8 mouse cellular contexts compared by ENCODE assay signal in genomic region chr11:116024356-116024808, GRCm38 (mm10). TPM values are rescaled to one million over a fixed set of nuclear protein-coding genes. Genes with fewer than 3 reads are reported as not detected.
A peak's percentile ranks its signal among the peaks of the same experiment; 100 is the strongest.
DNase-seq lines count a peak whose midpoint lies in the region; ATAC-seq and TF ChIP-seq lines count a peak whose summit lies in the region.

No protein-coding gene starts in this region.

- peak overlapping the region; percentile 96 for H3K9ac ChIP-seq in heart, embryonic 12.5 days
- peak overlapping the region; percentile 99 for H3K9ac ChIP-seq in kidney, postnatal 0 days (ENCODE audit: low read depth, low read length)
- H3K9ac ChIP-seq in liver, embryonic 12.5 days: peak overlapping the region; percentile 100
- peak overlapping the region; percentile 97 for H3K9ac ChIP-seq in stomach, embryonic 15.5 days

- peak overlapping the region; percentile 98 for H3K27ac ChIP-seq in heart, embryonic 12.5 days (ENCODE audit: poor library complexity, severe bottlenecking)
- H3K27ac ChIP-seq in kidney, postnatal 0 days: peak overlapping the region; percentile 95
- H3K27ac ChIP-seq in liver, embryonic 12.5 days: peak overlapping the region; percentile 100
- peak overlapping the region; percentile 98 for H3K27ac ChIP-seq in stomach, embryonic 15.5 days

- H3K27me3 ChIP-seq in heart, embryonic 12.5 days (replicated peaks): no peaks in the 10 kb centered on the region
- no peaks in the 10 kb centered on the region for H3K27me3 ChIP-seq in kidney, postnatal 0 days (ENCODE audit: insufficient read depth, low read length)
- H3K27me3 ChIP-seq in liver, embryonic 12.5 days (replicated peaks): no peaks in the 10 kb centered on the region
- H3K27me3 ChIP-seq in stomach, embryonic 15.5 days (replicated peaks): no peaks in the 10 kb centered on the region

- no peaks in the 10 kb centered on the region for H3K9me3 ChIP-seq in heart, embryonic 12.5 days (replicated peaks)
- H3K9me3 ChIP-seq in kidney, postnatal 0 days (replicated peaks; ENCODE audit: low read length): no peaks in the 10 kb centered on the region
- H3K9me3 ChIP-seq in liver, embryonic 12.5 days (replicated peaks): no peaks in the 10 kb centered on the region
- H3K9me3 ChIP-seq in stomach, embryonic 15.5 days: no peaks in the 10 kb centered on the region

- H3K4me1 ChIP-seq in heart, embryonic 12.5 days (replicated peaks): no peaks in the 10 kb centered on the region
- H3K4me1 ChIP-seq in kidney, postnatal 0 days (replicated peaks; ENCODE audit: insufficient read depth, low read length): no peaks in the 10 kb centered on the region
- H3K4me1 ChIP-seq in liver, embryonic 12.5 days: peaks cover 29% of the 10 kb centered on the region
- H3K4me1 ChIP-seq in stomach, embryonic 15.5 days: no peaks in the 10 kb centered on the region

- TF ChIP-seq CTCF in kidney, postnatal 0 days (IDR thresholded peaks at IDR 0.05; ENCODE audit: low read depth): no peak

- peak overlapping the region; percentile 92 for H3K4me3 ChIP-seq in heart, embryonic 12.5 days
- H3K4me3 ChIP-seq in kidney, postnatal 0 days (replicated peaks; ENCODE audit: low read depth, low read length): peak overlapping the region; percentile 94
- H3K4me3 ChIP-seq in liver, embryonic 12.5 days: peak overlapping the region; percentile 96
- peak overlapping the region; percentile 80 for H3K4me3 ChIP-seq in stomach, embryonic 15.5 days (replicated peaks)

- peak overlapping the region; percentile 84; the same call in 1 of the 2 replicates for H3K4me2 ChIP-seq in heart, embryonic 12.5 days
- no peak overlapping the region for H3K4me2 ChIP-seq in kidney, postnatal 0 days (ENCODE audit: low read length)
- peak overlapping the region; percentile 71 for H3K4me2 ChIP-seq in liver, embryonic 12.5 days
- H3K4me2 ChIP-seq in stomach, embryonic 15.5 days: no peak overlapping the region

- peak; percentile 98 for DNase-seq in CD4-positive, CD25-positive, alpha-beta regulatory T cell, adult 2 months (ENCODE audit: low read depth, low spot score)
- peak; percentile 99 for DNase-seq in brain, embryonic 18.5 days (ENCODE audit: low read depth, low spot score)
- DNase-seq in kidney, postnatal 0 days (ENCODE audit: low spot score): peak; percentile 100
- DNase-seq in natural killer cell, adult 2 months (ENCODE audit: low spot score in 2 of 2): peak; percentile 97

- peak; percentile 89 for ATAC-seq in erythroid progenitor cell, adult 5-6 weeks (replicated peaks; ENCODE audit: low FRiP score, poor library complexity, severe bottlenecking)
- peak; percentile 94 for ATAC-seq in heart, embryonic 12.5 days (ENCODE audit: insufficient number of reproducible peaks, low FRiP score)
- peak; percentile 90 for ATAC-seq in kidney, postnatal 0 days (replicated peaks; ENCODE audit: low FRiP score, low read depth)
- peak; percentile 92 for ATAC-seq in liver, embryonic 12.5 days
- peak; percentile 97 for ATAC-seq in stomach, embryonic 15.5 days (ENCODE audit: insufficient read depth, low FRiP score, low read depth)

- peaks cover 18% of the 10 kb centered on the region for H3K36me3 ChIP-seq in heart, embryonic 12.5 days
- peaks cover 9% of the 10 kb centered on the region for H3K36me3 ChIP-seq in kidney, postnatal 0 days (ENCODE audit: insufficient read depth, low read length)
- peaks cover 22% of the 10 kb centered on the region for H3K36me3 ChIP-seq in liver, embryonic 12.5 days
- H3K36me3 ChIP-seq in stomach, embryonic 15.5 days: peaks cover 3% of the 10 kb centered on the region; the same call in 1 of the 2 replicates

- WGBS in heart, embryonic 12.5 days: under 1% methylated on average over 37 of the region's 37 CpGs
- WGBS in kidney, postnatal 0 days: under 1% methylated on average over 37 of the region's 37 CpGs
- 0% methylated on average over 37 of the region's 37 CpGs for WGBS in liver, embryonic 12.5 days (ENCODE audit: insufficient replicate concordance)
- WGBS in stomach, embryonic 15.5 days: under 1% methylated on average over 37 of the region's 37 CpGs

RNA-seq across cellular contexts. Expression of gene H3f3b, which starts 3.4 kb away (rescaled TPM):
- 711 and 715 TPM in 2 replicates for total RNA-seq in erythroid progenitor cell, adult 5-6 weeks (2015; ENCODE audit: low replicate concordance)
- 555 and 685 TPM in 2 replicates for total RNA-seq in erythroid progenitor cell, adult 5-6 weeks (2017; ENCODE audit: low replicate concordance)
- 742 and 759 TPM in 2 replicates for polyA plus RNA-seq in heart, embryonic 12.5 days (2016; fragmentation: Nextera tagmentation; extraction: Ambion mirVana)
- polyA plus RNA-seq in kidney, postnatal 0 days (2015; fragmentation: Nextera tagmentation; extraction: Ambion mirVana): 1,980 and 2,021 TPM in 2 replicates
- polyA plus RNA-seq in liver, embryonic 12.5 days (2016; fragmentation: Nextera tagmentation; extraction: Ambion mirVana): 816 and 835 TPM in 2 replicates
- 1,577 and 1,755 TPM in 2 replicates for polyA plus RNA-seq in stomach, embryonic 15.5 days (2015; fragmentation: Nextera tagmentation; extraction: Ambion mirVana)

RNA-seq across cellular contexts. Expression of gene Unk, which starts 5.7 kb away (rescaled TPM):
- total RNA-seq in erythroid progenitor cell, adult 5-6 weeks (2015; ENCODE audit: low replicate concordance): 12.2 and 15.1 TPM in 2 replicates
- total RNA-seq in erythroid progenitor cell, adult 5-6 weeks (2017; ENCODE audit: low replicate concordance): 24.3 and 29.4 TPM in 2 replicates
- 31.8 and 32.3 TPM in 2 replicates for polyA plus RNA-seq in heart, embryonic 12.5 days (2016; fragmentation: Nextera tagmentation; extraction: Ambion mirVana)
- polyA plus RNA-seq in kidney, postnatal 0 days (2015; fragmentation: Nextera tagmentation; extraction: Ambion mirVana): 21.4 and 23.3 TPM in 2 replicates
- polyA plus RNA-seq in liver, embryonic 12.5 days (2016; fragmentation: Nextera tagmentation; extraction: Ambion mirVana): 18.7 and 20.2 TPM in 2 replicates
- polyA plus RNA-seq in stomach, embryonic 15.5 days (2015; fragmentation: Nextera tagmentation; extraction: Ambion mirVana): 27.3 and 33.2 TPM in 2 replicates

RNA-seq across cellular contexts. Expression of gene Galk1, which starts 11.9 kb away (rescaled TPM):
- 3.4 TPM in 1 of 2 replicates, not detected in the other for total RNA-seq in erythroid progenitor cell, adult 5-6 weeks (2015; ENCODE audit: low replicate concordance)
- total RNA-seq in erythroid progenitor cell, adult 5-6 weeks (2017; ENCODE audit: low replicate concordance): 1.3 and 5.1 TPM in 2 replicates
- 151 and 152 TPM in 2 replicates for polyA plus RNA-seq in heart, embryonic 12.5 days (2016; fragmentation: Nextera tagmentation; extraction: Ambion mirVana)
- polyA plus RNA-seq in kidney, postnatal 0 days (2015; fragmentation: Nextera tagmentation; extraction: Ambion mirVana): 149 and 156 TPM in 2 replicates
- polyA plus RNA-seq in liver, embryonic 12.5 days (2016; fragmentation: Nextera tagmentation; extraction: Ambion mirVana): 187 and 200 TPM in 2 replicates
- 186 and 208 TPM in 2 replicates for polyA plus RNA-seq in stomach, embryonic 15.5 days (2015; fragmentation: Nextera tagmentation; extraction: Ambion mirVana)

RNA-seq across cellular contexts. Expression of gene Itgb4, which starts 49.9 kb away (rescaled TPM):
- not detected in 2 replicates for total RNA-seq in erythroid progenitor cell, adult 5-6 weeks (2015; ENCODE audit: low replicate concordance)
- total RNA-seq in erythroid progenitor cell, adult 5-6 weeks (2017; ENCODE audit: low replicate concordance): not detected in 2 replicates
- polyA plus RNA-seq in heart, embryonic 12.5 days (2016; fragmentation: Nextera tagmentation; extraction: Ambion mirVana): 2.0 and 2.7 TPM in 2 replicates
- 2.9 and 3.1 TPM in 2 replicates for polyA plus RNA-seq in kidney, postnatal 0 days (2015; fragmentation: Nextera tagmentation; extraction: Ambion mirVana)
- 0.31 and 0.44 TPM in 2 replicates for polyA plus RNA-seq in liver, embryonic 12.5 days (2016; fragmentation: Nextera tagmentation; extraction: Ambion mirVana)
- 13.4 and 13.5 TPM in 2 replicates for polyA plus RNA-seq in stomach, embryonic 15.5 days (2015; fragmentation: Nextera tagmentation; extraction: Ambion mirVana)

RNA-seq across cellular contexts. Expression of gene Unc13d, which starts 53.4 kb away (rescaled TPM):
- 2.5 and 6.5 TPM in 2 replicates for total RNA-seq in erythroid progenitor cell, adult 5-6 weeks (2015; ENCODE audit: low replicate concordance)
- total RNA-seq in erythroid progenitor cell, adult 5-6 weeks (2017; ENCODE audit: low replicate concordance): 1.9 and 2.1 TPM in 2 replicates
- polyA plus RNA-seq in heart, embryonic 12.5 days (2016; fragmentation: Nextera tagmentation; extraction: Ambion mirVana): 2.2 and 2.5 TPM in 2 replicates
- polyA plus RNA-seq in kidney, postnatal 0 days (2015; fragmentation: Nextera tagmentation; extraction: Ambion mirVana): 0.54 and 0.75 TPM in 2 replicates
- 48.9 and 50.1 TPM in 2 replicates for polyA plus RNA-seq in liver, embryonic 12.5 days (2016; fragmentation: Nextera tagmentation; extraction: Ambion mirVana)
- 6.5 and 8.0 TPM in 2 replicates for polyA plus RNA-seq in stomach, embryonic 15.5 days (2015; fragmentation: Nextera tagmentation; extraction: Ambion mirVana)

Comparison
In these comparisons a context has a peak if more than half of its experiments do, and no peak if none do; other contexts are left out.
1. Peak in every context shown above with its lines: DNase-seq, ATAC-seq, H3K4me3 ChIP-seq and H3K27ac ChIP-seq.
2. H3K4me2 ChIP-seq: peak in heart, embryonic 12.5 days (single experiment) and liver, embryonic 12.5 days (single experiment); none in kidney, postnatal 0 days (single experiment) and stomach, embryonic 15.5 days (single experiment).